Mouse (Mus musculus) hematopoietic multipotent progenitor cell, adult 10-12 weeks (in vitro differentiated cells): ENCODE results near the gene Tomm70a. TPM values are rescaled to one million over a fixed set of nuclear protein-coding genes. Genes with fewer than 3 reads are reported as not detected.

Experiments used
- polyA plus RNA-seq: library from polyadenylated mRNA; stranded (reverse); fragments of >175 nt; gene quantifications from 2 replicates; pipeline ENCODE4 v1.2.3, GENCODE M21; 2012; ENCODE audit warnings: low replicate concordance

The Tomm70a gene
- polyA plus RNA-seq = 17.6 and 28.9 TPM in 2 replicates

GRCm38 (mm10) chr16:57120913-57121815, at the start of gene Tomm70a:
TSS of gene Tomm70a (plus strand) at chr16:57121703.

GRCm38 (mm10) chr16:57166611-57167513, 45.4 kb downstream of the Tomm70a start, which contains the start of gene Nit2:
TSS of gene Nit2 (minus strand) at chr16:57167341.

Other genes with a start within 250 kb of the Tomm70a start
- gene Tmem45a, start 235.5 kb upstream of the Tomm70a start, polyA plus RNA-seq = not detected in 2 replicates
- not detected in 2 replicates for gene Lnp1, start 193.6 kb upstream of the Tomm70a start, polyA plus RNA-seq
- not detected in 2 replicates for gene Tmem45a2, start 50.3 kb upstream of the Tomm70a start, polyA plus RNA-seq
- gene Nit2, start 45.6 kb downstream of the Tomm70a start, polyA plus RNA-seq = 0.88 and 5.0 TPM in 2 replicates
- 1.8 and 2.8 TPM in 2 replicates for gene Tbc1d23, start 109.8 kb downstream of the Tomm70a start, polyA plus RNA-seq
- gene Tmem30c, start 171.2 kb downstream of the Tomm70a start, polyA plus RNA-seq = not detected in 2 replicates
- gene Filip1l, start 231.4 kb downstream of the Tomm70a start, polyA plus RNA-seq = 20.2 and 35.5 TPM in 2 replicates